Mouse (Mus musculus) layer of hippocampus, postnatal 25 days (tissue): ENCODE results near the gene Olfr56. TPM values are rescaled to one million over a fixed set of nuclear protein-coding genes. Genes with fewer than 3 reads are reported as not detected.
"Not testable (repeated sequence)": the region's sequence is repeated elsewhere in the genome, so short reads cannot be mapped to it uniquely, and the experiment has no call there.

Experiments used
- DNase-seq, 2 experiments: peaks; one replicate each; pipeline ENCODE4 v3.0.0; 2022; ENCODE audit warnings: mixed read lengths in 2 of 2, low spot score in 1 of 2; ENCODE audit errors: extremely low spot score in 1 of 2
- total RNA-seq, 2 experiments: library from RNA; stranded (reverse); gene quantifications; 2 replicates each; pipeline ENCODE4 v1.2.3; 2021

Gene Olfr56
- total RNA-seq, 2 experiments from 2014 or later = not detected

GRCm38 (mm10) chr11:49141974-49142373 lies 163.3 kb downstream of the Olfr56 start, which contains the start of gene Olfr1395:
Gene Olfr1395, plus strand, starts transcription at chr11:49142274.
- DNase-seq = no peak

GRCm38 (mm10) chr11:49154077-49154476 lies 175.4 kb downstream of the Olfr56 start, which contains the start of gene Olfr1394:
Gene Olfr1394, plus strand, starts transcription at chr11:49154377.
- no peak for DNase-seq

- no peak for DNase-seq
Measured at GRCm38 (mm10) chr11:49156821-49157814, 178.4 kb downstream of the Olfr56 start.

- DNase-seq = peak in 1 of 2 experiments; percentile 9
Measured at GRCm38 (mm10) chr11:49168839-49169611, 190.3 kb downstream of the Olfr56 start.

- no peak for DNase-seq
Measured at GRCm38 (mm10) chr11:49170576-49170975, 191.9 kb downstream of the Olfr56 start.

- no peak for DNase-seq
Measured at GRCm38 (mm10) chr11:49175345-49175744, 196.7 kb downstream of the Olfr56 start.

GRCm38 (mm10) chr11:49176047-49176779 lies 197.5 kb downstream of the Olfr56 start:
- not testable (repeated sequence) for DNase-seq

GRCm38 (mm10) chr11:49183172-49183571 lies 204.5 kb downstream of the Olfr56 start:
- DNase-seq = no peak

Other genes starting within 250 kb of the Olfr56 start
- 100 to 1,000 TPM; 227 to 260 TPM for gene Rack1, start 178.6 kb upstream of the Olfr56 start, total RNA-seq
- 10 to 100 TPM; 50.1 to 50.4 TPM for gene Trim41, start 161.5 kb upstream of the Olfr56 start, total RNA-seq
- 1 to 10 TPM; 1.6 to 2.1 TPM for gene Trim7, start 152.7 kb upstream of the Olfr56 start, total RNA-seq
- 1 to 10 TPM in 1 of 2 experiments, under 1 TPM in 1; 0.66 to 2.3 TPM for gene Gm12184, start 152.2 kb upstream of the Olfr56 start, total RNA-seq
- gene Irgm1, start 107.2 kb upstream of the Olfr56 start, total RNA-seq = 1 to 10 TPM; 4.4 TPM
- under 1 TPM; 0.12 to 0.21 TPM for gene Gm5431, start 76.7 kb upstream of the Olfr56 start, total RNA-seq
- 1 to 10 TPM in 1 of 2 experiments, under 1 TPM in 1; 0.94 to 1.4 TPM for gene Psme2b, start 32.7 kb upstream of the Olfr56 start, total RNA-seq
- 1 to 10 TPM in 1 of 2 experiments, under 1 TPM in 1; 0.66 to 1.1 TPM for gene 9930111J21Rik1, start 509 bp downstream of the Olfr56 start, total RNA-seq
- gene Gm12185, start 13.3 kb downstream of the Olfr56 start, total RNA-seq = under 1 TPM in 1 of 2 experiments, not detected in 1; 0.09 TPM
- under 1 TPM in 1 of 2 experiments, not detected in 1; 0.32 TPM for gene Tgtp1, start 15.3 kb downstream of the Olfr56 start, total RNA-seq
- gene 9930111J21Rik2, start 72.4 kb downstream of the Olfr56 start, total RNA-seq = 1 to 10 TPM in 1 of 2 experiments, under 1 TPM in 1; 0.86 to 1.5 TPM
- gene Tgtp2, start 85.3 kb downstream of the Olfr56 start, total RNA-seq = under 1 TPM; 0.45 to 0.62 TPM
- under 1 TPM; 0.33 to 0.44 TPM for gene Ifi47, start 97.7 kb downstream of the Olfr56 start, total RNA-seq
- gene Olfr1396, start 136.0 kb downstream of the Olfr56 start, total RNA-seq = not detected
- gene Olfr1395, start 163.4 kb downstream of the Olfr56 start, total RNA-seq = not detected
- not detected for gene Olfr1394, start 175.5 kb downstream of the Olfr56 start, total RNA-seq
- not detected for gene Btnl9, start 208.3 kb downstream of the Olfr56 start, total RNA-seq
- gene Zfp62, start 224.4 kb downstream of the Olfr56 start, total RNA-seq = 10 to 100 TPM; 37.9 to 39.3 TPM